Mouse (Mus musculus) E14TG2a.4 (cell line): ENCODE results near the gene Lims1.

Experiments used
- H3K27me3 ChIP-seq: 2 replicates; pipeline ENCODE4 v1.6.1; 2014; ENCODE audit warnings: low read length, control low read depth; ENCODE audit not compliant: insufficient read depth
- H3K36me3 ChIP-seq: 2 replicates; pipeline ENCODE4 v1.6.1; 2014; ENCODE audit warnings: low read length, control low read depth; ENCODE audit not compliant: insufficient read depth
- H3K4me1 ChIP-seq: replicated peaks from 2 replicates; pipeline ENCODE4 v1.6.1; 2014; ENCODE audit warnings: low read depth, low read length, control low read depth
- H3K4me3 ChIP-seq: replicated peaks from 2 replicates; pipeline ENCODE4 v1.5.1; 2014; ENCODE audit warnings: mild to moderate bottlenecking, low read length
- H3K9me3 ChIP-seq: 2 replicates; pipeline ENCODE4 v1.6.1; 2014; ENCODE audit warnings: low read length, control low read depth
- CTCF ChIP-seq: conservative IDR thresholded peaks from 2 replicates; pipeline ENCODE4 v1.5.1; 2014; ENCODE audit warnings: low read length
- NANOG ChIP-seq: IDR thresholded peaks from 2 replicates; pipeline ENCODE4 v1.6.1; 2014; ENCODE audit warnings: borderline replicate concordance, low read length, mixed read lengths
- POU5F1 ChIP-seq: IDR thresholded peaks from 2 replicates; pipeline ENCODE4 v1.6.1; 2014; ENCODE audit warnings: low read length, borderline replicate concordance

The Lims1 gene

DNA sequence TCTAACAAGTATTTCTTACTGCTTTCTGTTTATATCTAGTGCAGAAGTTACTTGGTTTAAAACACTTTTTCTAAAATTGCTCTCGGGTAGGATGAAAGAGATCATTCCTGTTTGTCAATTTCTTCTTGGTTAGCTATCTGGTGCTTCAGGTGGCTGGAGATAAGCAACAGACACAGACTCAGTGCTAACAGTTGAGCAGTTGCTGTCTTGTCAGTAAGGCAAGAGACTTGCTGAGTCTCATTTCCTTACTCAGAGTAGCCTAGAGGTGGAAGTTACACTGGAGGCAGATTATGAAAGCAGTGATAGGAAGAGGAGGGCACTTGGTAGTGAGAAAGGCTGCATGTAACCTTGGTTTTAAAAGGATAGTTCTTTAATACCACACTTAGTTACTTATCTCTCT is 128.9 kb downstream of the Lims1 start:
- Histone ChIP-seq H3K4me1 (peaks cover 13% of the 10 kb centered on the region), H3K27me3 (no peaks in the 10 kb centered on the region), H3K36me3 (peaks cover 42% of the 10 kb centered on the region), H3K9me3 (no peaks in the 10 kb centered on the region), H3K4me3 (no peak overlapping the region)
- no peak for TF ChIP-seq POU5F1
- TF ChIP-seq CTCF, result no peak
- no peak for TF ChIP-seq NANOG

DNA sequence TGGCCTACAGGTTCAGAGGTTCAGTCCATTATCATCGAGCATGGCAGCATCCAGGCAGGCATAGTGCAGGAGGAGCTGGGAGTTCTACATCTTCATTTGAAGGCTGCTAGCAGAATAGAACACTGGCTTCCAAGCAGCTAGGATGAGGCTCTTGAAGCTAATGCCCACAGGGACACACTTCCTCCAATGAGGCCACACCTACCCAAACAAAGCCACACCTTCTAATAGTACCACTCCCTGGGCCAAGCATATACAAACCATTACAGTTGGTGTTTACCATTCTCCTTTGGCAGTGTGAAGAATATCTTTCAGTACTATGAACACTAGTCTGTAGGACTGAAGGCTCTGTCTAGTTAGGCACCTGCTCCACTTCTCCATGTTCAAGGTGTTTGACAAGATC is 136.6 kb downstream of the Lims1 start:
- no peak overlapping the region for H3K4me3 ChIP-seq
- no peak for TF ChIP-seq POU5F1
- TF ChIP-seq CTCF, result no peak
- TF ChIP-seq NANOG, result no peak
- H3K4me1 ChIP-seq, result 0 out of 2 replicates have a peak, but pooled peaks cover 8% of the 10 kb centered on the region
- no peaks in the 10 kb centered on the region for H3K27me3 ChIP-seq
- no peaks in the 10 kb centered on the region for H3K9me3 ChIP-seq
- peaks cover 86% of the 10 kb centered on the region for H3K36me3 ChIP-seq
